Mouse (Mus musculus) heart, adult 2 months (tissue): ENCODE results near the gene Serpinb9b.

Experiments used
- CTCF ChIP-seq: fragments of 200-600 bp; IDR thresholded peaks from 2 replicates; pipeline ENCODE4 v1.8.1; 2022; ENCODE audit warnings: antibody characterized with exemption, mild to moderate bottlenecking, moderate library complexity
- EP300 ChIP-seq: fragments of 200-500 bp; IDR thresholded peaks from 2 replicates; pipeline ENCODE4 v1.6.1; 2011; ENCODE audit warnings: low read depth, low read length, control low read depth; ENCODE audit not compliant: insufficient read depth
- POLR2A ChIP-seq: fragments of 200-500 bp; IDR thresholded peaks from 2 replicates; pipeline ENCODE4 v1.6.1; 2011; ENCODE audit warnings: mild to moderate bottlenecking, low read depth, low read length, control low read depth; ENCODE audit not compliant: insufficient read depth

GRCm38 (mm10) chr13:33077026-33077685 lies 49.9 kb downstream of the Serpinb9b start:
- TF ChIP-seq POLR2A (no peak), EP300 (no peak), CTCF (no peak)
